Mouse (Mus musculus) layer of hippocampus, adult 2 months (tissue): ENCODE measurements around the gene 1700049E17Rik2. TPM values are rescaled to one million over a fixed set of nuclear protein-coding genes. Genes with fewer than 3 reads are reported as not detected.
"Not testable (repeated sequence)": the region's sequence is repeated elsewhere in the genome, so short reads cannot be mapped to it uniquely, and the experiment has no call there.

Experiments used
- DNase-seq, 2 experiments: peaks; one replicate each; pipeline ENCODE4 v3.0.0; 2022; ENCODE audit warnings: low spot score in 2 of 2
- H3K27ac ChIP-seq: fragments of 200-600 bp; 2 replicates; pipeline ENCODE4 v1.8.1; 2022
- H3K4me3 ChIP-seq: fragments of 200-600 bp; 2 replicates; pipeline ENCODE4 v1.8.1; 2022; ENCODE audit warnings: mild to moderate bottlenecking
- long read RNA-seq, 2 experiments: library from polyadenylated mRNA; stranded (forward); transcript quantifications; one replicate each; pipeline ENCODE4 v2.0.0; 2021; ENCODE audit warnings: borderline mapping rate in 2 of 2
- total RNA-seq, 2 experiments: library from RNA; stranded (reverse); gene quantifications; 2 replicates each; pipeline ENCODE4 v1.2.3; 2021

Gene 1700049E17Rik2
- 1 to 10 TPM in 1 of 2 experiments, not detected in 1; 1.4 TPM for total RNA-seq
- long read RNA-seq, experiment 1 = 0 reads
- long read RNA-seq, experiment 2 = 0 reads

DNA sequence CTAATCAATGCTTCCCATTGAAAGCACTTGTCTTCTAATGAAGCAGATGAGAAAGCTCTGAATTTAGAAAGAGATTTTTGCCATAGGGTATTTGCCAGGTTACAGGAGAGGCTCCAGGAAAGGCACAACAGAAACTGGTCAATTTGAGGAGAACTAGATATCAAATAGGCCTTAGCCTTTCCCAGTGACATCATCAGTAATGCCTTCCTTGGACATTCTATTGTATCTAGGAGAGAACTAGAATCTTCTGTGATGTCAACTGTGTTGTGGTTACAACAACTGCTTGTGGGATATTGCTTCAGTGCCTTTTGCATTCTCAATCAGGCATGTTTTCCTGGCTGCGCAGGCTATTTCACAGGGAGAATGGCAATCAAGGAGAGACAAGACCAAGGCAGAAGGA, at the start of gene 1700049E17Rik2:
Gene 1700049E17Rik2 (plus strand): TSS at position 301 of the 400 bp plus-strand sequence.
- H3K4me3 ChIP-seq, DNase-seq, H3K27ac ChIP-seq: not testable (repeated sequence)

DNA sequence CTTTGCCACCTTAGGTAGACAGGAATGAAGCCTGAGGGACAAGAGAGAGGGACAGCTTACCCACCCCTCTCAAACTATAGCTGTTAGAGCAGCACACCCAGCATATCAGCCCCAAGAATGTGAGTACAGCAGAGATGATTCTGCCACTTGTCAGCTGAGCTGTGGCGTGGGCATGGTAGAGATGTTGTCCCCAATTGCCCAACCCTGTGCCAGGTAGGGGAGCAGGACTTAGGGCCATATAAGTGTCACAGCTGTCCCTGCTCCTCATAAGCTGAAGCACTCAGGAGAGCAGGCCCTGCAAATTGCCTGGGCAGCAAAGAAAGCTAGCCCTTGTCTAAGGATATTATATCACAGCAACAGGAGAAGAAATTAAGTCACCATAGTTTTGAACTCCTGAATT, 48.3 kb upstream of the 1700049E17Rik2 start:
- not testable (repeated sequence) for H3K27ac ChIP-seq, H3K4me3 ChIP-seq, DNase-seq

GRCm38 (mm10) chr14:41555483-41555882, 17.5 kb upstream of the 1700049E17Rik2 start, which contains the start of gene Gm7970:
Gm7970 (minus strand) TSS chr14:41555583.
- not testable (repeated sequence) for H3K4me3 ChIP-seq, DNase-seq

GRCm38 (mm10) chr14:41586346-41586745, 13.3 kb downstream of the 1700049E17Rik2 start:
- not testable (repeated sequence) for H3K27ac ChIP-seq, DNase-seq, H3K4me3 ChIP-seq

More at GRCm38 (mm10) chr14:41555483-41555882, 17.5 kb upstream of the 1700049E17Rik2 start, which contains the start of gene Gm7970:
- not testable (repeated sequence) for H3K27ac ChIP-seq

GRCm38 (mm10) chr14:41600935-41601334, 27.9 kb downstream of the 1700049E17Rik2 start:
- not testable (repeated sequence) for DNase-seq, H3K27ac ChIP-seq, H3K4me3 ChIP-seq

DNA sequence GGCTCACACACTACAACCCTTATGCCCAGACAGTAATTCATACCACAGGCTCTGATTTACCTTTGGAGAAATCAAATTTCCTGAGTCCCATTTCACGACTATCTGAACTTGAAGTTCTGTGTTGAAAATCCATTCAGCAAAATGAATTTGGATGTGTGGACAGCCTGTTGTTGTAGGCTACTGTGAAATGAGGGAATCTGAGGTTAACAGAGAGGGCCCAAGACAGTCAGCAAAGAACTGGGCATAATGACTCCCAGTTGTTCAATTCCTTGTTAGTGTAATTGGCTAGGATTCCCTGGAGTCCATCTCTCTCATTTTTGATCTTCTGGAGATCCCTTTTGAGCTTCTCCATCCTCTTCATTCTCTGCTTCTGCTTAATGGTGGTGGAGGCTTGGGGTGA, 37.7 kb downstream of the 1700049E17Rik2 start:
- not testable (repeated sequence) for H3K27ac ChIP-seq
- DNase-seq = peak in 1 of 2 experiments; percentile 8

GRCm38 (mm10) chr14:41622535-41622934, 49.5 kb downstream of the 1700049E17Rik2 start:
- not testable (repeated sequence) for H3K4me3 ChIP-seq, DNase-seq

More for the DNA sequence above, 37.7 kb downstream of the 1700049E17Rik2 start:
- not testable (repeated sequence) for H3K4me3 ChIP-seq

GRCm38 (mm10) chr14:41624512-41624911, 51.5 kb downstream of the 1700049E17Rik2 start, which contains the start of gene Gm3072:
Gm3072 (minus strand) TSS chr14:41624612.
- not testable (repeated sequence) for DNase-seq, H3K27ac ChIP-seq, H3K4me3 ChIP-seq

More at GRCm38 (mm10) chr14:41622535-41622934, 49.5 kb downstream of the 1700049E17Rik2 start:
- not testable (repeated sequence) for H3K27ac ChIP-seq

- not testable (repeated sequence) for H3K27ac ChIP-seq, H3K4me3 ChIP-seq, DNase-seq
These were observed 57.1 kb downstream of the 1700049E17Rik2 start for GRCm38 (mm10) chr14:41630144-41630543.

Other genes starting within 250 kb of the 1700049E17Rik2 start
- gene Gm5798, start 224.6 kb upstream of the 1700049E17Rik2 start, total RNA-seq = not detected
- gene Gm7945, start 186.8 kb upstream of the 1700049E17Rik2 start, total RNA-seq = not detected
- gene Gm6482, start 164.9 kb upstream of the 1700049E17Rik2 start, total RNA-seq = not detected
- not detected for gene Gm7954, start 119.7 kb upstream of the 1700049E17Rik2 start, total RNA-seq
- gene Gm3486, start 83.7 kb upstream of the 1700049E17Rik2 start, total RNA-seq = 1 to 10 TPM in 1 of 2 experiments, not detected in 1; 1.8 TPM
- not detected for gene Gm7970, start 17.6 kb upstream of the 1700049E17Rik2 start, total RNA-seq
- gene Gm3072, start 51.4 kb downstream of the 1700049E17Rik2 start, total RNA-seq = not detected
- gene Gm3676, start 73.3 kb downstream of the 1700049E17Rik2 start, total RNA-seq = under 1 TPM in 1 of 2 experiments, not detected in 1; 1.00 TPM
- not detected for gene Gm8068, start 128.7 kb downstream of the 1700049E17Rik2 start, total RNA-seq
- not detected for gene Gm7929, start 177.4 kb downstream of the 1700049E17Rik2 start, total RNA-seq
- gene Gm47189, start 199.2 kb downstream of the 1700049E17Rik2 start, total RNA-seq = not detected